Comparison of ENCODE assay signal across 17 mouse cellular contexts in genomic region chr6:137661583-137662365, GRCm38 (mm10). TPM values are rescaled to one million over a fixed set of nuclear protein-coding genes. Genes with fewer than 3 reads are reported as not detected.
DNase-seq lines count a peak whose midpoint lies in the region; ATAC-seq lines count a peak whose summit lies in the region.
"Had no signal": no experiment of that assay in that cellular context is flagged by ENCODE, and none has a peak within 500 bp of the region (broad histone marks: within the 10 kb centered on the region; RNA-seq: fewer than 3 reads in every experiment).

No protein-coding gene starts in this region.

- no peak overlapping the region for H3K27ac ChIP-seq in forebrain, embryonic 16.5 days (ENCODE audit: low read length)
- H3K27ac ChIP-seq: forebrain, embryonic 12.5 days; hindbrain, embryonic 12.5 days; lung, embryonic 15.5 days had no signal

- no peaks in the 10 kb centered on the region for H3K9me3 ChIP-seq in forebrain, embryonic 16.5 days (ENCODE audit: control insufficient read depth, low read length)
- H3K9me3 ChIP-seq: forebrain, embryonic 12.5 days; lung, embryonic 15.5 days had no signal

- H3K36me3 ChIP-seq in forebrain, embryonic 16.5 days (ENCODE audit: control insufficient read depth, insufficient read depth): no peaks in the 10 kb centered on the region
- H3K36me3 ChIP-seq: forebrain, embryonic 12.5 days; hindbrain, embryonic 12.5 days; lung, embryonic 15.5 days had no signal

- no peak overlapping the region for H3K9ac ChIP-seq in forebrain, embryonic 16.5 days (replicated peaks; ENCODE audit: low read depth, low read length)
- H3K9ac ChIP-seq: forebrain, embryonic 12.5 days; hindbrain, embryonic 12.5 days; lung, embryonic 15.5 days had no signal

- H3K4me3 ChIP-seq in forebrain, embryonic 16.5 days (replicated peaks; ENCODE audit: low read length): no peak overlapping the region
- H3K4me3 ChIP-seq: forebrain, embryonic 12.5 days; hindbrain, embryonic 12.5 days; lung, embryonic 15.5 days; megakaryocyte, embryonic 14.5 days had no signal

- no peak for ATAC-seq in forebrain, embryonic 16.5 days
- ATAC-seq: intestine, postnatal 0 days had no signal

- no peaks in the 10 kb centered on the region for H3K27me3 ChIP-seq in forebrain, embryonic 16.5 days (replicated peaks; ENCODE audit: control insufficient read depth, insufficient read depth, low read length)
- H3K27me3 ChIP-seq: forebrain, embryonic 12.5 days; hindbrain, embryonic 12.5 days; lung, embryonic 15.5 days had no signal

- DNase-seq in heart, adult 11 months: peak; percentile 76
- DNase-seq in heart, adult 8-10 months (ENCODE audit: low spot score): no peak
- peak; percentile 44 to 46 for DNase-seq in frontal cortex, postnatal 14 days (ENCODE audit: low spot score in 2 of 2)
- peak; percentile 51 to 67 for DNase-seq in layer of hippocampus, postnatal 36 days
- peak; percentile 67 to 72 for DNase-seq in right cerebral cortex, postnatal 36 days (ENCODE audit: low spot score in 2 of 2)
- no peak for DNase-seq in cerebellum, postnatal 14 days
- no peak for DNase-seq in gastrocnemius, adult 18-20 months (ENCODE audit: low spot score)
- DNase-seq: adrenal gland, postnatal 36 days; cerebellum, adult 11-12 months; kidney, postnatal 36 days; thymus, adult 2 months had no signal

- no peaks in the 10 kb centered on the region for H3K4me1 ChIP-seq in forebrain, embryonic 16.5 days (replicated peaks; ENCODE audit: control insufficient read depth, insufficient read depth, low read length)
- H3K4me1 ChIP-seq: forebrain, embryonic 12.5 days; hindbrain, embryonic 12.5 days; lung, embryonic 15.5 days; megakaryocyte, embryonic 14.5 days had no signal

- no peak overlapping the region for H3K4me2 ChIP-seq in forebrain, embryonic 16.5 days (ENCODE audit: low read length)
- H3K4me2 ChIP-seq: forebrain, embryonic 12.5 days; hindbrain, embryonic 12.5 days; lung, embryonic 15.5 days had no signal

- 93% methylated on average over 23 of the region's 23 CpGs for whole genome bisulfite sequencing in forebrain, embryonic 16.5 days

RNA-seq across cellular contexts. Expression of gene Eps8, which starts 7.1 kb away (rescaled TPM):
- 10 to 100 TPM in 3 of 4 experiments, 1 to 10 TPM in 1; 9.3 to 12.2 (median 10.8) TPM for total RNA-seq in heart, adult 8-10 months (2022)
- 10 to 100 TPM; 43.3 to 47.7 TPM for total RNA-seq in layer of hippocampus, postnatal 36 days (2021)
- polyA plus RNA-seq in forebrain, embryonic 16.5 days (2015; fragmentation: Nextera tagmentation; extraction: Ambion mirVana): 16.6 and 20.9 TPM in 2 replicates
- 1 to 10 TPM; 3.7 to 4.8 TPM for total RNA-seq in gastrocnemius, adult 18-20 months (2021)

Comparison
In these comparisons a context has a peak if more than half of its experiments do, and no peak if none do; other contexts are left out.
1. DNase-seq: peak in heart, adult 11 months (single experiment), frontal cortex, postnatal 14 days (2 of 2), layer of hippocampus, postnatal 36 days (2 of 2) and right cerebral cortex, postnatal 36 days (2 of 2); none in heart, adult 8-10 months (single experiment), cerebellum, postnatal 14 days (0 of 2) and gastrocnemius, adult 18-20 months (single experiment).